Mouse (Mus musculus): ENCODE measurements around the gene Sorl1. TPM values are rescaled to one million over a fixed set of nuclear protein-coding genes. Genes with fewer than 3 reads are reported as not detected.

Sorl1 gene
- total and polyA plus RNA-seq, 3 experiments = 2.5 to 12.3 (median 6.3) TPM

- no peak for TF ChIP-seq MEF2A (IDR thresholded peaks at IDR 0.05; ENCODE audit: borderline replicate concordance, low read depth, low read length)
- no peak for TF ChIP-seq MXI1 (IDR thresholded peaks at IDR 0.05; ENCODE audit: low read depth, low read length)
- TF ChIP-seq CHD2 (IDR thresholded peaks at IDR 0.05; ENCODE audit: low read length) = no peak
- TF ChIP-seq ZC3H11A (IDR thresholded peaks at IDR 0.05; ENCODE audit: low read depth, low read length) = no peak
- no peak for DNase-seq (ENCODE audit: extremely low read depth)
- Histone ChIP-seq H3K4me1 (ENCODE audit: control insufficient read depth in 1 of 2, insufficient read depth in 2 of 2) (peaks cover 0 to 9% of the 10 kb centered on the region in 2 experiments; a peak in 2 of 4 replicates), H3K4me2 (ENCODE audit: insufficient read depth, low read depth, poor library complexity, severe bottlenecking) (no peak overlapping the region), H3K9me3 (replicated peaks; ENCODE audit: low read length) (no peaks in the 10 kb centered on the region), H3K4me3 (replicated peaks in 1 of 3; ENCODE audit: low read depth in 2 of 3, low read length in 2 of 3, poor library complexity in 1 of 3) (no peak overlapping the region), H3K9ac (ENCODE audit: insufficient read depth, low read depth) (no peak overlapping the region), H3K27me3 (replicated peaks) (no peaks in the 10 kb centered on the region), H3K79me2 (replicated peaks; ENCODE audit: control insufficient read depth, extremely low read depth, insufficient read depth, poor library complexity, severe bottlenecking) (no peaks in the 10 kb centered on the region), H3K27ac (ENCODE audit: insufficient read depth, low read depth) (no peak overlapping the region), H3K36me3 (replicated peaks in 1 of 2; ENCODE audit: control insufficient read depth in 1 of 2, insufficient read depth in 1 of 2, low read length in 1 of 2) (no peaks in the 10 kb centered on the region)
- dilution Hi-C loops (cut with MboI; ENCODE audit: extremely low pct_ligation_motif_present, extremely low pct_unique_long_range_greater_than_20kb, low sequenced_read_pairs) (no loop called here), in situ Hi-C loops (cut with MboI; ENCODE audit: low pct_ligation_motif_present, low pct_unique_long_range_greater_than_20kb, low sequenced_read_pairs) (loop anchor here (25.0 kb wide), 1 partner anchor 958 kb away; no protein-coding TSS in a partner anchor)
Observed at GRCm38 (mm10) chr9:41944964-41945363, 179.1 kb downstream of the Sorl1 start.

DNA sequence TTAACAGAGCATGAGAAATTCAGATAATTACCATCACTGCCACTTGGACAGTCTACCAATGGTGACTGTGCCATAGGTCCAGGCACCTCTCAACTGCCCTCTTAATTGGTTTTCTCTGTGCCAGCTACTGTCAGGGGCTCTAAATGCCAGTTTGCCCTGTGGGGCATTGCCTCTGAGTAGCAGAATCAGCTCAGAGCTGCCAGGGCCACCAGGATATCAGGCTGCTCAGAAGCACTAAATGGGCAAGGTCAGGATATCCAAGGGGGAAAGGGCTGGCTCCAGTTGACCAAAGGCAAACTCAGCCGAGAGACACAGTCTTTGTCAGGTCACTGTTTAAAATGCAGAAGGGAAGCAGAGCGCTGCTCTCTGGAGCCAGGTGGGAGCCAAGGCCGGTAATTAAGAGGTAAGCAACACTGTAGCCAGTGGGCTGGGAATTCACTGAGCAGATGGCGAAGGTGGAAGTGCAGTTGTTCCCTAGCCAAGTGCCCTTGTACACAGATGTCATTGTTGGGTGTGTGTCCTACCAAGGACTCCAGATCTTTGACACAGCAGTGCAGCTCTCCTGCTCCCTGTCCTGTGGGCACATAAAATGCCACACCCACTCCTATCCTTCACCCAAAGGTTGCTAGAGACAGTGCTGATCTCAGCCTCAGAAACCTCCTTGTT is 181.0 kb downstream of the Sorl1 start:
- Histone ChIP-seq H3K9me3 (replicated peaks; ENCODE audit: low read length) (no peaks in the 10 kb centered on the region), H3K4me1 (ENCODE audit: control insufficient read depth in 1 of 2, insufficient read depth in 2 of 2) (peaks cover 0 to 12% of the 10 kb centered on the region in 2 experiments; a peak in 2 of 4 replicates), H3K27ac (ENCODE audit: insufficient read depth, low read depth) (no peak overlapping the region), H3K79me2 (replicated peaks; ENCODE audit: control insufficient read depth, extremely low read depth, insufficient read depth, poor library complexity, severe bottlenecking) (no peaks in the 10 kb centered on the region), H3K4me2 (ENCODE audit: insufficient read depth, low read depth, poor library complexity, severe bottlenecking) (no peak overlapping the region), H3K27me3 (replicated peaks) (no peaks in the 10 kb centered on the region), H3K4me3 (replicated peaks in 1 of 3; ENCODE audit: low read depth in 2 of 3, low read length in 2 of 3, poor library complexity in 1 of 3) (no peak overlapping the region), H3K36me3 (replicated peaks in 1 of 2; ENCODE audit: control insufficient read depth in 1 of 2, insufficient read depth in 1 of 2, low read length in 1 of 2) (no peaks in the 10 kb centered on the region), H3K9ac (ENCODE audit: insufficient read depth, low read depth) (no peak overlapping the region)
- dilution Hi-C loops (cut with MboI; ENCODE audit: extremely low pct_ligation_motif_present, extremely low pct_unique_long_range_greater_than_20kb, low sequenced_read_pairs) (no loop called here), in situ Hi-C loops (cut with MboI; ENCODE audit: low pct_ligation_motif_present, low pct_unique_long_range_greater_than_20kb, low sequenced_read_pairs) (loop anchor here (25.0 kb wide), 1 partner anchor 956 kb away; no protein-coding TSS in a partner anchor)
- no peak for DNase-seq (ENCODE audit: extremely low read depth)
- no peak for TF ChIP-seq ZMIZ1 (IDR thresholded peaks at IDR 0.05; ENCODE audit: low read depth, low read length)
- no peak for TF ChIP-seq RCOR1 (conservative IDR thresholded peaks at IDR 0.05; ENCODE audit: low read depth, low read length)
- TF ChIP-seq BHLHE40 (IDR thresholded peaks at IDR 0.05; ENCODE audit: low read depth, low read length) = no peak
- no peak for TF ChIP-seq CHD2 (IDR thresholded peaks at IDR 0.05; ENCODE audit: low read length)
- no peak for TF ChIP-seq POLR2AphosphoS2 (IDR thresholded peaks at IDR 0.05; ENCODE audit: low read depth, low read length)
- TF ChIP-seq TBP (conservative IDR thresholded peaks at IDR 0.05; ENCODE audit: low read depth, low read length) = no peak
- TF ChIP-seq SIN3A (IDR thresholded peaks at IDR 0.05; ENCODE audit: low read length) = no peak
- TF ChIP-seq RAD21 (IDR thresholded peaks at IDR 0.05; ENCODE audit: low read depth, low read length) = no peak
- TF ChIP-seq PAX5 (IDR thresholded peaks at IDR 0.05; ENCODE audit: low read length) = no peak
- TF ChIP-seq ELF1 (IDR thresholded peaks at IDR 0.05; ENCODE audit: low read depth, low read length) = no peak
- no peak for TF ChIP-seq MEF2A (IDR thresholded peaks at IDR 0.05; ENCODE audit: borderline replicate concordance, low read depth, low read length)
- no peak for TF ChIP-seq CTCF (conservative IDR thresholded peaks at IDR 0.05 in 1 of 2, IDR thresholded peaks at IDR 0.05 in 1 of 2; ENCODE audit: low read depth in 2 of 2, low read length in 2 of 2)
- TF ChIP-seq E2F4 (IDR thresholded peaks at IDR 0.05; ENCODE audit: insufficient replicate concordance, low read depth, low read length) = no peak
- no peak for TF ChIP-seq HCFC1 (IDR thresholded peaks at IDR 0.05; ENCODE audit: low read depth, low read length)
- TF ChIP-seq MAX (IDR thresholded peaks at IDR 0.05; ENCODE audit: low read length) = no peak
- no peak for TF ChIP-seq MYC (IDR thresholded peaks at IDR 0.05; ENCODE audit: low read depth, low read length)

Measured in CH12.LX (cell line).